Mouse (Mus musculus) adrenal gland, postnatal 0 days (tissue): ENCODE results near the gene Pi4k2b. TPM values are rescaled to one million over a fixed set of nuclear protein-coding genes. Genes with fewer than 3 reads are reported as not detected.

Source experiments
- polyA plus RNA-seq: library from polyadenylated mRNA; unstranded; fragments of >200 nt; fragmentation: Nextera tagmentation; extraction: Ambion mirVana; gene quantifications from 2 replicates; pipeline ENCODE4 v1.2.1, GENCODE M21; 2015

The Pi4k2b gene
- 9.3 and 12.2 TPM in 2 replicates for polyA plus RNA-seq

DNA sequence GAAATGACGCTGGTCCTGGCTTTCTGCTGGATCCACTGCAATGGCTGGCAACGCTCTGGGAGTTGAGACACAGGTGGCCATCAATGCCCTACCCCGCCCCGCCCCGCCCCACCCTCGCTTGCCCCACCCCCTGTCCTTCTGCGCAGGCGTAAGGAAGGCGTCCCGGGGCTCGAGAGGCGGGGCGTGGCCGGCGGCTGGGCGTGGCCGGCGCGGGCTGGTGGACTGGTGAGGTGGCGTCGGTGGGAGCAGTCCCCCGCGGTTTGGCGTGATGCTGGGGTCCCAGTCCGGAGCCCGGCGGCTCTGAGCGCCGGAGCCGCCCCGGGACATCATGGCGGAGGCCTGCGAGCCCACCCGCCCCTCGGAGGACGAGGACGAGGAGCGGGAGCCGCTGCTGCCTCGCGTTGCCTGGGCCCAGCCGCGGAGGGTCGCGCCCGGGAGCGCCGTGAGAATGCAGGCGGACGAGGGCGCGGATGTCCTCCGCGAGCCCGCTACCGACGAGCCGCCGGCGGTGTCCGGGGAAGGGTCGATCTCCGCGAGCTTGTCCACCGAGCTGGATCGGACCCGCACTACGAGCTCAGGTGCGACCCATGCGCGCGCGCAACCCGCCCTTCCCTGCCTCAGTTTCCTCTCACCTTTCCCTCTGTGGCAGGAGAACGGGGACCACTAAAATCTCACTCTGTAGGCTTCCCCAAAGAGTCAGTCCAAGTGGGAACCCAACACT lies at the start of gene Pi4k2b:
Gene Pi4k2b (plus strand): TSS at position 184 of the 721 bp plus-strand sequence.

DNA sequence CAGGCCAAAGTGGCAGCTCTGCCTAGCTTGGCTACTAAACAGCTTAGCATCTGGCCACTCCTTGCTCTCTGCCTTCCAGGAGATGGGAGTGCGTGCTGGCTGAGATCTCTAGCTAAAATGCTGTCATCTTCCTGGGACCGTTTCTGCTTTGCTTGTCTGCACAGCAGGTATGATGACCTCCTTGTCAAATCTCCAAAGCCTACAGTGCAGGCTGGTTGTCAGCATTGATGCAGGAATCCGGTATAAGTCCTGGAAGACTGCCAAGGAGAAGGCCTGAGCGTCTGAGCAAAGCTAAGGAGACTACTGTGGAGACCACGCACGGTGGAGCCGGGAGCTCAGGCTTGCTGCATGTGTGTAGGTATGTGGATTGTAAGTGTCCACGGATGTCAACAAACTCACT lies 33.9 kb downstream of the Pi4k2b start, which contains the start of gene Zcchc4:
Gene Zcchc4 (plus strand): TSS at position 173 of the 400 bp plus-strand sequence.

Other genes starting within 250 kb of the Pi4k2b start
- gene Lgi2, start 175.1 kb upstream of the Pi4k2b start, polyA plus RNA-seq, result 2.0 and 2.7 TPM in 2 replicates
- 3.8 and 5.4 TPM in 2 replicates for gene Sepsecs, start 71.9 kb upstream of the Pi4k2b start, polyA plus RNA-seq
- 8.7 and 12.4 TPM in 2 replicates for gene Zcchc4, start 33.8 kb downstream of the Pi4k2b start, polyA plus RNA-seq
- 67.3 and 86.9 TPM in 2 replicates for gene Anapc4, start 92.4 kb downstream of the Pi4k2b start, polyA plus RNA-seq